Mouse (Mus musculus) lung, embryonic 16.5 days (tissue): ENCODE measurements around the gene Shld2. TPM values are rescaled to one million over a fixed set of nuclear protein-coding genes. Genes with fewer than 3 reads are reported as not detected.

Experiments
- ATAC-seq: fragments of 200-750 bp; cut with Nextera tagmentation; 2 replicates; pipeline ENCODE4 v1.8.0; 2017; ENCODE audit warnings: low read depth, mild to moderate bottlenecking, moderate library complexity
- H3K27ac ChIP-seq: fragments of 300-500 bp; sonication (generic); 2 replicates; pipeline ENCODE4 v1.5.1; 2014; ENCODE audit warnings: mild to moderate bottlenecking, control low read depth, low read length
- H3K27me3 ChIP-seq: fragments of 300-500 bp; sonication (generic); 2 replicates; pipeline ENCODE4 v1.6.1; 2014; ENCODE audit warnings: low read depth, low read length, mixed read lengths; ENCODE audit not compliant: control insufficient read depth, insufficient read depth
- H3K36me3 ChIP-seq: fragments of 300-500 bp; sonication (generic); 2 replicates; pipeline ENCODE4 v1.6.1; 2014; ENCODE audit warnings: low read length; ENCODE audit not compliant: control insufficient read depth, insufficient read depth
- H3K4me1 ChIP-seq: fragments of 300-500 bp; sonication (generic); replicated peaks from 2 replicates; pipeline ENCODE4 v1.6.1; 2014; ENCODE audit warnings: low read length, mixed read lengths; ENCODE audit not compliant: control insufficient read depth, insufficient read depth
- H3K4me2 ChIP-seq: fragments of 300-500 bp; sonication (generic); 2 replicates; pipeline ENCODE4 v1.6.1; 2014; ENCODE audit warnings: low read depth, low read length, control low read depth
- H3K4me3 ChIP-seq: fragments of 300-500 bp; sonication (generic); 2 replicates; pipeline ENCODE4 v1.5.1; 2014; ENCODE audit warnings: mild to moderate bottlenecking, low read length, control low read depth
- H3K9ac ChIP-seq: fragments of 300-500 bp; sonication (generic); 2 replicates; pipeline ENCODE4 v1.6.1; 2014; ENCODE audit warnings: low read length, control low read depth
- H3K9me3 ChIP-seq: fragments of 300-500 bp; sonication (generic); 2 replicates; pipeline ENCODE4 v1.6.1; 2016; ENCODE audit warnings: low read length; ENCODE audit not compliant: control insufficient read depth
- WGBS: fragments of 180-500 bp; shearing (Covaris S2); extraction: QIAGEN DNeasy Blood & Tissue Kit; methylation state at CpG from one replicate; pipeline ENCODE4 v1.1.7; 2014; 5-methylcytosine and 5-hydroxymethylcytosine counted together
- polyA plus RNA-seq: library from polyadenylated mRNA; unstranded; fragments of >200 nt; fragmentation: Nextera tagmentation; extraction: Ambion mirVana; gene quantifications from 2 replicates; pipeline ENCODE4 v1.2.1, GENCODE M21; 2015

The Shld2 gene
- polyA plus RNA-seq, 1 experiment from 2014 or later, result 9.9 TPM

- H3K36me3 ChIP-seq, result peaks cover 2% of the 10 kb centered on the region; the same call in 1 of the 2 replicates
- no peaks in the 10 kb centered on the region for H3K27me3 ChIP-seq
- ATAC-seq, result no peak
- H3K4me3 ChIP-seq, result no peak overlapping the region
- no peak overlapping the region for H3K9ac ChIP-seq
- H3K4me2 ChIP-seq, result no peak overlapping the region
- H3K4me1 ChIP-seq, result no peaks in the 10 kb centered on the region
- H3K27ac ChIP-seq, result no peak overlapping the region
- WGBS, result 62% methylated on average over 7 of the region's 7 CpGs
- H3K9me3 ChIP-seq, result no peaks in the 10 kb centered on the region
Observed at GRCm38 (mm10) chr14:34348301-34348700, 38.0 kb upstream of the Shld2 start.

GRCm38 (mm10) chr14:34347084-34347483 is 36.8 kb upstream of the Shld2 start:
- H3K4me3 ChIP-seq, result no peak overlapping the region

DNA sequence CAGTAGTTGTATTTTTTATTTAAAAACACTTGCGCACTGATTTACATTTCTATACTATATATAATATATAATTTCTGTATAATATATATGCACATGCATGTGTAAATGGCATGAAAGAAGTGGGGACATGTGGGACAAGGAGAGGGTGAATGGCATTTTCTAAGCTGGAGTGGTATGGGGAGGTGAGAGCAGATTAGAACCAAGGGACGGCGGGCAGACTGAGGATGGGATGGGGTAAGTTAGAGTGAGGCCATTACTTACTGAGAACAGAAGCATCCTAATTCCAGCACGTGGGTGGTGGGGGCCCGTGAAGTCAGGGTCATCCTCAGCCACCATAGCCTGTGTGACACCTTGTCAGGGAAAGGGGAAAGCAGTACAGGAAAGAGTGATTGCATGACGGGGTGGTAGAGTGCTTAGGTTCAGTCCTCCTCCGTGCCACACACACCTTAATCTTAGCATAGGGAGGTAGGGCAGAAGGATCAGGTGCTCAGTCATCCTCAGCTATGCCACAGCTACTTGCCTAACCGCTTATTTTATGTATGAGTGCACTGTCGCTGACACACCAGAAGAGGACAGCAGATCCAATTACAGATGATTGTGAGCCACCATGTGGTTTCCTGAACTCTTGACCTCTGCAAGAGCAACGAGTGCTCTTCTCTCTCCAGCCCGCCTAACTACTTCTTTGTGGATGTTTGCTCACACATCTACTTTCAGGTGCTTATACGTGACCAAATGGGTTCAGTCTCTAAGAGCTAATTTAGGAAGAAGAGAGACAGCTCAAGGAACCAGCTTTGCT is 35.7 kb upstream of the Shld2 start:
- peak; percentile 54; the same call in 1 of the 2 replicates for ATAC-seq
- 47% methylated on average over 12 of the region's 12 CpGs for WGBS

More at GRCm38 (mm10) chr14:34347084-34347483, 36.8 kb upstream of the Shld2 start:
- no peak overlapping the region for H3K4me2 ChIP-seq
- H3K36me3 ChIP-seq, result peaks cover 11% of the 10 kb centered on the region
- H3K9me3 ChIP-seq, result no peaks in the 10 kb centered on the region
- H3K4me1 ChIP-seq, result no peaks in the 10 kb centered on the region
- 90% methylated on average over 5 of the region's 5 CpGs for WGBS
- H3K9ac ChIP-seq, result no peak overlapping the region
- H3K27ac ChIP-seq, result no peak overlapping the region
- no peaks in the 10 kb centered on the region for H3K27me3 ChIP-seq
- ATAC-seq, result no peak

GRCm38 (mm10) chr14:34344361-34344760 is 34.1 kb upstream of the Shld2 start:
- H3K36me3 ChIP-seq, result peaks cover 21% of the 10 kb centered on the region

More for the DNA sequence above, 35.7 kb upstream of the Shld2 start:
- peaks cover 15% of the 10 kb centered on the region for H3K36me3 ChIP-seq
- no peak overlapping the region; the same call in 1 of the 2 replicates for H3K27ac ChIP-seq
- no peaks in the 10 kb centered on the region for H3K9me3 ChIP-seq
- H3K9ac ChIP-seq, result no peak overlapping the region
- no peak overlapping the region for H3K4me2 ChIP-seq
- H3K4me1 ChIP-seq, result no peaks in the 10 kb centered on the region
- H3K27me3 ChIP-seq, result no peaks in the 10 kb centered on the region
- H3K4me3 ChIP-seq, result no peak overlapping the region

GRCm38 (mm10) chr14:34343078-34343477 is 32.8 kb upstream of the Shld2 start:
- Histone ChIP-seq H3K4me2 (no peak overlapping the region), H3K27me3 (no peaks in the 10 kb centered on the region), H3K36me3 (peaks cover 21% of the 10 kb centered on the region), H3K4me1 (no peaks in the 10 kb centered on the region), H3K27ac (no peak overlapping the region), H3K4me3 (no peak overlapping the region), H3K9me3 (no peaks in the 10 kb centered on the region), H3K9ac (no peak overlapping the region)
- ATAC-seq, result no peak
- 85% methylated on average over 4 of the region's 4 CpGs for WGBS

More at GRCm38 (mm10) chr14:34344361-34344760, 34.1 kb upstream of the Shld2 start:
- H3K9me3 ChIP-seq, result no peaks in the 10 kb centered on the region
- H3K27me3 ChIP-seq, result no peaks in the 10 kb centered on the region
- H3K4me1 ChIP-seq, result no peaks in the 10 kb centered on the region
- H3K4me2 ChIP-seq, result no peak overlapping the region
- ATAC-seq, result no peak
- no peak overlapping the region for H3K4me3 ChIP-seq
- H3K27ac ChIP-seq, result no peak overlapping the region
- no peak overlapping the region for H3K9ac ChIP-seq
- WGBS, result 89% methylated on average over 5 of the region's 5 CpGs

DNA sequence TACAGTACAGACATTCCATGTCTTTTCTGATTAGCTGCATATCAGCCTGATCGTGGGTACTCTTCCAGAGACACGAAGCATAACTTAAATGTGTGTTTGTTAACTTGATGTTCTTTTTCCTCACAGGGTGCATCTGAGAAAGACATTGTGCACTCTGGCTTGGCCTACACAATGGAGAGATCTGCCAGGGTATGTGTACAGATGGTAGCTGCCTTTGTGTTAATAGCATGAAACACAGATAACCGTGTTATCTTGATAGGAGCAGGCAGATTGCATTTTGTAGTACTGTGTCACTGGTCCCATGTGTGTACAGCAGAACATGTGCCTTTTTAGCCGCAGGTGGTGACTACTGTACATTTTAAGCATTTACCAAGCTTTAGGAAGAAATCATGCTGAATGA is 31.7 kb upstream of the Shld2 start:
- Histone ChIP-seq H3K9me3 (no peaks in the 10 kb centered on the region), H3K9ac (no peak overlapping the region), H3K4me1 (no peaks in the 10 kb centered on the region), H3K4me2 (no peak overlapping the region), H3K4me3 (no peak overlapping the region), H3K36me3 (peaks cover 28% of the 10 kb centered on the region), H3K27me3 (no peaks in the 10 kb centered on the region), H3K27ac (no peak overlapping the region)
- no peak for ATAC-seq
- 82% methylated on average over 4 of the region's 4 CpGs for WGBS

- WGBS, result 44% methylated on average over 1 of the region's 1 CpGs
- H3K9ac ChIP-seq, result no peak overlapping the region
- H3K27ac ChIP-seq, result no peak overlapping the region
- no peaks in the 10 kb centered on the region for H3K4me1 ChIP-seq
- H3K4me3 ChIP-seq, result no peak overlapping the region
- H3K27me3 ChIP-seq, result no peaks in the 10 kb centered on the region
- ATAC-seq, result no peak
- H3K36me3 ChIP-seq, result peaks cover 50% of the 10 kb centered on the region
- no peaks in the 10 kb centered on the region for H3K9me3 ChIP-seq
- no peak overlapping the region for H3K4me2 ChIP-seq
Observed at GRCm38 (mm10) chr14:34339446-34339845, 29.2 kb upstream of the Shld2 start.

DNA sequence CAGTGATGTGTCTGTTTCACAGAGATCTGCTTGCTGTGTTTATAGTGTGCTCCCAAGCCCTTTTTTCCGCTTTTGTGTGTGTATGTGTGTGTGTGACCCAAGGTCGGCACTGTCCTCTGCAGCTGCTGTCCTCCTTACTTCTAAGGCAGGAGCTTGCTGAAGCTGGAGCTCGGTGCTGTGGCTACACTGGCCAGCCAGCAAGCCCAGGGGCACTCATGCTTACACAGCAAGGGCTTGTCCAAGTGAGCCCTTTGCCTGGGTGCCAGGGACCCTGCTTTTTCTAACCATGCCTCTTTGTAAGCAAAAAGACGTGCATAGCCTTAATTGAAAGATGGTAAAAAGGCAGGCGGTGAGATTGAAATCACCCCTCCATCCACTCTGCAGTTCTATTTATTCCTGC is 22.2 kb upstream of the Shld2 start:
- Histone ChIP-seq H3K9me3 (no peaks in the 10 kb centered on the region), H3K27ac (no peak overlapping the region), H3K9ac (no peak overlapping the region), H3K36me3 (peaks cover 39% of the 10 kb centered on the region), H3K4me1 (no peaks in the 10 kb centered on the region), H3K4me2 (no peak overlapping the region), H3K4me3 (no peak overlapping the region), H3K27me3 (no peaks in the 10 kb centered on the region)
- 89% methylated on average over 5 of the region's 5 CpGs for WGBS
- no peak for ATAC-seq

DNA sequence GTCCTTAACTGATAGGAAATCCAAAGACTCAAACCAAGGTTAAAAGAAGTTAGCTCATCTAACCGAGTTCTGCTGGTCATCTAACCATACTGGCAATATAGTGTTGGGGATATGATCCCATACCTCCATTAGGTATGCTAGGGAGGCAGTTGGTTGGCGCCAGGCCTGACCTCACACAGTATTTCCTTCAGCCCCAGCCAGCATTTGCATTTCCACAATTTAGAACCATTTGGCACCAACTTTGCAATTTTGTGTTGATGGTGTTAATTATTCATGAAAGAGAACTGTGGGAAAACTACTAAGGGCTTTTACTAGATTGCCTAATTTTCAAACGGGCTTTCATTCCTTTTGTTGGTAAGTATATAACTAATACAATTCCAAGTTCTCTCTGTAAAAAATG is 21.6 kb upstream of the Shld2 start:
- Histone ChIP-seq H3K36me3 (peaks cover 37% of the 10 kb centered on the region), H3K9me3 (no peaks in the 10 kb centered on the region), H3K4me2 (no peak overlapping the region), H3K9ac (no peak overlapping the region), H3K4me1 (no peaks in the 10 kb centered on the region), H3K27me3 (no peaks in the 10 kb centered on the region), H3K27ac (no peak overlapping the region), H3K4me3 (no peak overlapping the region)
- WGBS, result 88% methylated on average over 3 of the region's 3 CpGs
- ATAC-seq, result no peak
